Mouse (Mus musculus): ENCODE measurements at regions not wholly inside any gene's neighbourhood (a gene's known extent, or its start where the extent isn't known, plus 50 kb on each side); places are given as distances from the start of the nearest gene placed in this dataset.

DNA sequence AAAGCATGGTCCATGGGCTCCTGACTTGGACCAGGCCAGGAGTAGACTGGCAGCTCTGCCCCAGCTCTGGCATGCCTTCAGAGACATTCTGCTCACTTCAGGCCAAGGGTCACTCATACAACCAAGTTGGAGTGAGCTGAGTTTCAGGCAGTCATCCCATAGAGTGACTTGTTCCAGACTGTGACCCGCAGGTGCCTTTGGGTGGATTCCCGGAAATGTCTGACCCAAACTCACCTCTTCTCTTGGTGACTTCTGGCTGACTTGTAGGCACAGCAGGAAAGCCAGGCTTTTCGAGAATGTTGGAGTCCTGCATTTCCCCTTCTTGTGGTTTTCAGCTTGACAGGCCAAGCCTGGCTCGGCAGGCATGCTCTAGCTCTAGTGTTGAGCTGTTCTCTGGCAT, 248.3 kb upstream of the Prok2 start:
- H3K27ac ChIP-seq (ENCODE audit: insufficient read depth, low read depth, low read length), result no peak overlapping the region
- H3K4me1 ChIP-seq (ENCODE audit: control insufficient read depth, insufficient read depth, low read length), result peaks cover 6% of the 10 kb centered on the region
- no peak for TF ChIP-seq POLR2A (IDR thresholded peaks at IDR 0.05; ENCODE audit: insufficient read depth, low read depth, low read length)
- TF ChIP-seq CTCF (IDR thresholded peaks at IDR 0.05; ENCODE audit: insufficient read depth, low read depth, low read length), result no peak
- 84% methylated on average over 4 of the region's 4 CpGs for WGBS
- H3K4me3 ChIP-seq (ENCODE audit: insufficient read depth, low read depth, low read length), result no peak overlapping the region

DNA sequence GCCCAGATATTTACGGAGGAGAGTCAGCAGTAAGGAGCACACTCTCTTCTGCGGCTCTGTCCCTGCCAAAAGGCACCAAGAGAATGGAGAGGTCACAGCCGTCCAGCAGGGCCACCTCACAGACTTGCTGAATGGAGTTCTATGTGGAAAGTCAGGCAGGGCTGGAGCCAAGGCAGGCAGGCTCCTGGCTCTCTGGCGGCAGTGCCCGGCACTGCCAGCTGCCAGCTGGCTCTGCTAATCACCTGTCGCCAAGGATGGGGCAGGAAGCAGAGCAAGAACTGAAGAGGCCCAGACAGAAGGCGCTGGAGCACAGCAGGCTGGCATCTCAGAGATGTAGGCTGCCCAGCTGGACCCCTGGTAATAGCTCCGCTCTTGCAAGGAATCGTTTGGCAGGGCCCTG, 245.2 kb upstream of the Prok2 start:
- H3K4me3 ChIP-seq (ENCODE audit: insufficient read depth, low read depth, low read length), result no peak overlapping the region
- 49% methylated on average over 9 of the region's 9 CpGs for WGBS
- no peak overlapping the region for H3K27ac ChIP-seq (ENCODE audit: insufficient read depth, low read depth, low read length)
- no peak for TF ChIP-seq CTCF (IDR thresholded peaks at IDR 0.05; ENCODE audit: insufficient read depth, low read depth, low read length)
- no peak for TF ChIP-seq POLR2A (IDR thresholded peaks at IDR 0.05; ENCODE audit: insufficient read depth, low read depth, low read length)
- peaks cover 6% of the 10 kb centered on the region for H3K4me1 ChIP-seq (ENCODE audit: control insufficient read depth, insufficient read depth, low read length)

DNA sequence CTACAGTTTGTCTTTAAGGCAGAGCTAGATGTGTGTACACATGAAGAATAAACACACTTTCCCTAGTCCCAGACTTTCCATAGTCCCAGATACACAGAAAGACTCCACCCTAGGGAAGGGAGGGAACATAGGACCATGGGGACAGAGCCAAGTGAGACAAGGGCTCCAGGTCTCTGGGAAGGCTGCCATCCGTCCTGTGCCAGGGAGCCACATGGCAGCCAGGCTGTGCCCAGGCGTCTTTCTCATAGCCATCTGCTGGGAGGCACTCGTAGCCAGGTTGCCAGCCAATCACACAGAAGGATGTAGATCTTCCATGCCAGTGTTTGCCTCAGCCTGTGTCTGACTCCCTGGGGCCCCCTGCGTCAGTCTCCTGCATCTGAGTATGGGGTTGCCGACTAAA, 242.7 kb upstream of the Prok2 start:
- Histone ChIP-seq H3K27ac (ENCODE audit: insufficient read depth, low read depth, low read length) (no peak overlapping the region), H3K4me3 (ENCODE audit: insufficient read depth, low read depth, low read length) (no peak overlapping the region), H3K4me1 (ENCODE audit: control insufficient read depth, insufficient read depth, low read length) (peaks cover 6% of the 10 kb centered on the region)
- TF ChIP-seq POLR2A (IDR thresholded peaks at IDR 0.05; ENCODE audit: insufficient read depth, low read depth, low read length) (no peak), CTCF (IDR thresholded peaks at IDR 0.05; ENCODE audit: insufficient read depth, low read depth, low read length) (no peak)
- 55% methylated on average over 5 of the region's 5 CpGs for WGBS

DNA sequence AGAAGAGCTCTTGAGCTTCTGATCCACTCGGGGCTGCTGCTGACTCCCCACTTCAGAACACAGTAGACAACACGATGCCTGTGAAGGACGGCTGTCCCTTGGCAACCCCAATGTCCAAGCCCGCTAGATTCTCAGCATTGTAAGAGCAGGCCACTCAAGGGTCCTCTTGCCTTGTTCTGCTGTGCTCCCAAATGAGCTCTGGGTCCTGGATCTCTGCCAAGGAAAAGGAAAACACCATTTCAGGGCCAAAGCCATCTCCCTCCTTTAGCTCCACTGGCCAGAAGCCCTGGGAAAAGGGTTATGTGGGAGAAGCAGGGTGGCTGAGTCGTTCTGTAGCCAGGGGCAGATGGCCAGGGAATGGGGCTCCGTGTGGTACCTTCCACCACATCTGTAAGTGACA, 241.3 kb upstream of the Prok2 start:
- H3K4me1 ChIP-seq (ENCODE audit: control insufficient read depth, insufficient read depth, low read length), result peaks cover 6% of the 10 kb centered on the region
- WGBS, result 48% methylated on average over 6 of the region's 6 CpGs
- no peak overlapping the region for H3K27ac ChIP-seq (ENCODE audit: insufficient read depth, low read depth, low read length)
- H3K4me3 ChIP-seq (ENCODE audit: insufficient read depth, low read depth, low read length), result no peak overlapping the region
- no peak for TF ChIP-seq POLR2A (IDR thresholded peaks at IDR 0.05; ENCODE audit: insufficient read depth, low read depth, low read length)
- TF ChIP-seq CTCF (IDR thresholded peaks at IDR 0.05; ENCODE audit: insufficient read depth, low read depth, low read length), result no peak

DNA sequence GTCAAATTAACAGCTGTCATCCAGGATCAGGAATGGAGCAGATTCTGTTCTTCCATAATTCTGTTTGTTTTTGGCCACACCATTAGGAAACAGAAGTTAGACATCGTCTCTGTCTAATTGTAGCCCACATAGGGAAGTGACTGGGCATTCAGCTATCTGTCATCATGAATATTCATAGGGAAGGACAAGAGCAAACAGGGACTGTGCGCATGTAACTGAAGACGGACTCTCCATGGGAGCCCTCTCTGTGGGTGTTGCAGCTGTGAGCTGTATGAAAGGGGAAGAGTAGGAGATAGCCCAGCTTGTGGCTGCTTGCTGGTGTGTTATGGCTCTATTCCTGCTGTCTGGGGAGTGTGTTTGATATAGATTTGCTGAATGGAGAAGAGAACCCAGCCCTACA, 238.3 kb upstream of the Prok2 start:
- WGBS, result 71% methylated on average over 3 of the region's 3 CpGs
- Histone ChIP-seq H3K27ac (ENCODE audit: insufficient read depth, low read depth, low read length) (no peak overlapping the region), H3K4me1 (ENCODE audit: control insufficient read depth, insufficient read depth, low read length) (no peaks in the 10 kb centered on the region), H3K4me3 (ENCODE audit: insufficient read depth, low read depth, low read length) (no peak overlapping the region)
- TF ChIP-seq CTCF (IDR thresholded peaks at IDR 0.05; ENCODE audit: insufficient read depth, low read depth, low read length), result no peak
- no peak for TF ChIP-seq POLR2A (IDR thresholded peaks at IDR 0.05; ENCODE audit: insufficient read depth, low read depth, low read length)

DNA sequence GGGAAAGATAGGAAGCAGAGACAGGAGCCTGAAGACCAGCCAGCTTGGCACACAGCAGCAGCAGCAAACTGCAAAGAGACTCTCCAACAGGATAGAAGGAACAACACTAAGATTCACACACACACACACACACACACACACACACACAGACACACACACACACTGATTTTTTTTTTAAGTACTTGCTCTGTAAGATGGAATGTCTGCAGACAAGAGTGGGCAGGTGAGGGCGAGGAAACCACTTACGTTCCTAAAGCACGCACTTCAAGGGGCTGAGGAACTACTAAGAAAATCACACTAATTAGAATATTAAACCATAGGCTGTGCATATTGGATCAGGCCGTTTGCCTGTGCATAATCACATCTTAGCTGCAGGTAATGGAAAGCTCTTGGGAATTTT, 237.8 kb upstream of the Prok2 start:
- Histone ChIP-seq H3K4me1 (ENCODE audit: control insufficient read depth, insufficient read depth, low read length) (no peaks in the 10 kb centered on the region), H3K4me3 (ENCODE audit: insufficient read depth, low read depth, low read length) (no peak overlapping the region), H3K27ac (ENCODE audit: insufficient read depth, low read depth, low read length) (no peak overlapping the region)
- 85% methylated on average over 4 of the region's 4 CpGs for WGBS
- no peak for TF ChIP-seq CTCF (IDR thresholded peaks at IDR 0.05; ENCODE audit: insufficient read depth, low read depth, low read length)
- no peak for TF ChIP-seq POLR2A (IDR thresholded peaks at IDR 0.05; ENCODE audit: insufficient read depth, low read depth, low read length)

DNA sequence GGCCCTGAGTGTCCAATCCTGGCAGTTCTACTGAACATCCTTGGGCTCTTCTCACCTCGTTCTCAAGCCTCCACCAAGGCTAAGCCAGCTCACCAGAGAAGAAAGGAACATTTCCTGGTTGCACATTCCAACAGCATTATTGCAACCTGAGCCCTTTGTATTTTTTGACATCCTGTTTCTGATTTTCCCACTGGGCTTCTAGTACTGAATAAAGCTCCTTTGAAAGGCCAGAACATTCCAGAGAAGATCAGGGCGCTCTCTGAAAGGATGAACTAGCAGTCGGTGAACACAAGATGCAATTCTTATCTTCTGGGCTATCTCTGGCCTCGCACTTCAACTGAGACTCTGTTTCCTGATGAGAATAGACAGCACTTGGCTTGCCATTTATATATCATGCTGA, 233.2 kb upstream of the Prok2 start:
- H3K4me1 ChIP-seq (ENCODE audit: control insufficient read depth, insufficient read depth, low read length), result peaks cover 4% of the 10 kb centered on the region; the same call in 1 of the 2 replicates
- TF ChIP-seq POLR2A (IDR thresholded peaks at IDR 0.05; ENCODE audit: insufficient read depth, low read depth, low read length) (no peak), CTCF (IDR thresholded peaks at IDR 0.05; ENCODE audit: insufficient read depth, low read depth, low read length) (no peak)
- WGBS, result 87% methylated on average over 4 of the region's 4 CpGs
- H3K4me3 ChIP-seq (ENCODE audit: insufficient read depth, low read depth, low read length), result no peak overlapping the region
- no peak overlapping the region for H3K27ac ChIP-seq (ENCODE audit: insufficient read depth, low read depth, low read length)

DNA sequence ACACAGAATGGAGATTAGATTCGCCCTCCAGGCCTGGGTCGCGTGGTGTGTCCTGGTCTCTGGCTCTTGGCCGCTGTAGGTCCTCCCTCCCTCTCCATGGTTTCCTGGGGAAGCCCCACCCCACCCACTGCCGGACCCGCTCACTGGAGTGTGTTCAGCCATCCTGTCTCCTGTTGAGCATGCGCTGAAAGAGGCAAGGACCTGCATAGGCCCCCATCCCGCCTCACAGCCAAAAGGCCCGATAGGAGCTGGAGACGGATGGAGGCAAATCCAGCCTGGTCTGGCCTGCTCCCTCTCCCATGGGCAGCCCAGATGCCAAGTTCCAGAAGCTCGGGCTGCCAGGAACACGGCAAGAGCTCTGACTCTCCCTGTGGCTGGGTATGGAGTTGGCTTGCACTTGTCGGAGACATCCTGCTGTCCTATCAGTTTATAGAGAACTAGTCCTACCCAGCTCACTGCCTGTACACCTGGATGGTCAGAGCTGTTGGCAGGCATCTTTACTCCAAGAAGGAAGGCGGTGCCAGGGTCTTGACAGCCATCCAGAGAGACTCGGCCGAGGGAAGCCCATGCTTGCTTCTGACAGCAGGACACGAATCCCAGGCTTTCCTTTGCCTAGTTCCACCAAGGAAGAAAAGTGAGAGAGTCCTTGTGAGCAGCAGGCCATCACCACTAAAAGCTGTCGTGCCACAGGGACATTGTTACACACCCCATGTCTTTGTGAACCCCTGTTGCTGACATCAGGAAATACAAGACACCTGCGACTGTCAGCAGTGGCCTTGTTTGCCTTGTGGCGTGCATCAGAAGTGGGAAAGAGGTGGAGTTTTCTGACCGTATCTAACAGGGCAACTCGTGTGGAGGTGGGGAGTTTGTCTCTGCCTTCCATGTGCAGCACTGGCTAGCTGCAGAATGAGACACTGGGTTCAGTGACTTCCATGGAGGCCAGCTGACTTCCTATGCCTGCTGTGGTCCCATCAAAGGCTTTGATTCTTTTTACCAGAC, 228.9 kb upstream of the Prok2 start:
- TF ChIP-seq POLR2A (IDR thresholded peaks at IDR 0.05; ENCODE audit: insufficient read depth, low read depth, low read length), result no peak
- WGBS, result 78% methylated on average over 22 of the region's 22 CpGs
- Histone ChIP-seq H3K4me1 (ENCODE audit: control insufficient read depth, insufficient read depth, low read length) (peaks cover 4% of the 10 kb centered on the region; the same call in 1 of the 2 replicates), H3K27ac (ENCODE audit: insufficient read depth, low read depth, low read length) (no peak overlapping the region), H3K4me3 (ENCODE audit: insufficient read depth, low read depth, low read length) (no peak overlapping the region)

DNA sequence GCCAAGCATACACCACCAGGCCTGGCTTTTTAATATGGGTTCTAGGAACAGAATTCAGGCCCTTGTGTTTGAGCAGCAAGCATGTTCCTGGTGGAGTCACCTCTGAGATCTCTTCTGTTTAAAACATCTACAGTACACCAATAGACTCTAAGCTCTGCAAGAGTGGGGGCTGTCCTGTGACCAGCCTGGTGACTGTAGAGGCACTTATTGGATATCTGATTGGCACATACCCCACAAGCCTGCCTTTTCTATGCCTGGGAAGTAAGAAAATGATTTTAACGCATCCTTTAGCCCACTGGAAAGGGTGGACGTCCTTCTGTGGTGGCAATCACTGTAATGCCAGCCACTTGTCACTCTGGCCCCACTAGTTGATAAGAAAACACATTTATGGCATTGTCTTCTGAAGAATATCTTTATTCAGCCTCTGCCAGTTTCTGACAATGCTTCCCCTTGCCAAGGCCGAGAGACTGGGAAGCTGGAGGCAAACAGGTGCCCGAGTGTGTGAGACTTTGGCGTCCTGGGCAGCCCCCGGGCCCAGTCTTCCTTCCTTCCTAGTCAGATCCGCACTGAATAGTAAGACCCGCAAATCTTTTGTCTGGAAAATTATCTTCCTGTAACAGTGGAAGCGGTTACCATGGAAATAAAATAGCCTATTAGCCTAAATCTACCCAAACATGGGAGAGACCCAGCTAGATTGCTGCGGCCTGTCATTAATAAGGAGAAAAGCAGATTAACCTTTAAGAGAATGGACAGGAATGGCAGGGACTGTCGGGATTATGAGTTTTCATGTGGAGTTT, 228.0 kb upstream of the Prok2 start:
- WGBS, result 46% methylated on average over 11 of the region's 11 CpGs
- no peak for TF ChIP-seq CTCF (IDR thresholded peaks at IDR 0.05; ENCODE audit: insufficient read depth, low read depth, low read length)
- no peak for TF ChIP-seq POLR2A (IDR thresholded peaks at IDR 0.05; ENCODE audit: insufficient read depth, low read depth, low read length)
- Histone ChIP-seq H3K4me3 (ENCODE audit: insufficient read depth, low read depth, low read length) (no peak overlapping the region), H3K27ac (ENCODE audit: insufficient read depth, low read depth, low read length) (no peak overlapping the region), H3K4me1 (ENCODE audit: control insufficient read depth, insufficient read depth, low read length) (peaks cover 4% of the 10 kb centered on the region; the same call in 1 of the 2 replicates)

Data from olfactory bulb, adult 2 months (tissue).